In genomic region chr4:104307781-104308180, GRCm38 (mm10) we compare ENCODE assay signal across 22 mouse cellular contexts.
"Had no signal": no experiment of that assay in that cellular context is flagged by ENCODE, and none has a peak within 500 bp of the region (broad histone marks: within the 10 kb centered on the region; RNA-seq: fewer than 3 reads in every experiment).

No protein-coding gene starts in this region.

- ATAC-seq: hindbrain, embryonic 16.5 days; hindbrain, postnatal 0 days; inflammation-experienced regulatory T-cells, adult 6 months; intestine, embryonic 15.5 days; intestine, embryonic 16.5 days; intestine, postnatal 0 days had no signal

- DNase-seq: heart, postnatal 10 days; heart, postnatal 14 days; heart, postnatal 36 days; heart, postnatal 4 days; kidney, adult 11 months; kidney, adult 18-20 months; kidney, adult 2 months; kidney, adult 8-10 months; kidney, adult 9 months; kidney, postnatal 10 days; kidney, postnatal 14 days; kidney, postnatal 25 days; kidney, postnatal 36 days; kidney, postnatal 4 days; layer of hippocampus, adult 9-11 months; layer of hippocampus, postnatal 36 days had no signal
